Comparison of ENCODE assay signal across 8 mouse cellular contexts in genomic region chr10:108161261-108162256, GRCm38 (mm10). TPM values are rescaled to one million over a fixed set of nuclear protein-coding genes. Genes with fewer than 3 reads are reported as not detected.
DNase-seq lines count a peak whose midpoint lies in the region; ATAC-seq lines count a peak whose summit lies in the region.

Gene Ppp1r12a, plus strand, starts transcription at chr10:108162193.

- no peaks in the 10 kb centered on the region for H3K27me3 ChIP-seq in hindbrain, embryonic 13.5 days

- DNase-seq in NIH3T3 (ENCODE audit: low read depth) = peak; percentile 99
- DNase-seq in cerebellum, postnatal 10 days = peak; percentile 98
- DNase-seq in frontal cortex, postnatal 14 days (ENCODE audit: low spot score in 2 of 2) = peak; percentile 87 to 90
- peak; percentile 94 to 95 for DNase-seq in layer of hippocampus, postnatal 36 days
- DNase-seq in lung, postnatal 36 days = peak; percentile 95
- peak; percentile 96 for DNase-seq in retina, postnatal 1 day
- peak; percentile 84 to 95 for DNase-seq in urinary bladder, adult 18-20 months (ENCODE audit: low spot score in 2 of 2)

- H3K4me3 ChIP-seq in hindbrain, embryonic 13.5 days = peak within 1 kb of the TSS; percentile 95

- under 1% methylated on average over 74 of the region's 89 CpGs for WGBS in hindbrain, embryonic 13.5 days

- no peaks in the 10 kb centered on the region for H3K9me3 ChIP-seq in hindbrain, embryonic 13.5 days

- peaks cover 29% of the 10 kb centered on the region for H3K4me1 ChIP-seq in hindbrain, embryonic 13.5 days (replicated peaks)

- peak within 1 kb of the TSS; percentile 99 for H3K27ac ChIP-seq in hindbrain, embryonic 13.5 days

- ATAC-seq in hindbrain, embryonic 13.5 days (ENCODE audit: low FRiP score) = peak; percentile 96

- H3K4me2 ChIP-seq in hindbrain, embryonic 13.5 days = peak within 1 kb of the TSS; percentile 69

- peak within 1 kb of the TSS; percentile 100 for H3K9ac ChIP-seq in hindbrain, embryonic 13.5 days

- H3K36me3 ChIP-seq in hindbrain, embryonic 13.5 days = no peaks in the 10 kb centered on the region

RNA-seq across cellular contexts. Expression of gene Ppp1r12a, which starts in this region (rescaled TPM):
- polyA plus RNA-seq in hindbrain, embryonic 13.5 days (2015; fragmentation: Nextera tagmentation; extraction: Ambion mirVana) = 80.6 and 81.7 TPM in 2 replicates
- 100 to 1,000 TPM; 134 to 136 TPM for total RNA-seq in layer of hippocampus, postnatal 36 days (2021)

Comparison
In these comparisons a context has a peak if more than half of its experiments do, and no peak if none do; other contexts are left out.
1. Peak in every context shown above with its lines: DNase-seq, ATAC-seq, H3K4me3 ChIP-seq and H3K27ac ChIP-seq.